Mouse (Mus musculus): ENCODE measurements around the gene Plcl2. TPM values are rescaled to one million over a fixed set of nuclear protein-coding genes. Genes with fewer than 3 reads are reported as not detected.
A peak's percentile ranks its signal among the peaks of the same experiment; 100 is the strongest.

Gene Plcl2
- 5.0 and 6.4 TPM in 2 replicates for polyA plus RNA-seq (2016; fragmentation: Nextera tagmentation; extraction: Ambion mirVana)

- H3K27me3 ChIP-seq (ENCODE audit: low read depth, poor library complexity, severe bottlenecking): peaks cover 7% of the 10 kb centered on the region
- H3K4me1 ChIP-seq: peaks cover 26% of the 10 kb centered on the region
- H3K9me3 ChIP-seq (replicated peaks): no peaks in the 10 kb centered on the region
- no peaks in the 10 kb centered on the region for H3K36me3 ChIP-seq
- peak within 1 kb of the TSS; percentile 97 for H3K27ac ChIP-seq
- WGBS: under 1% methylated on average over 90 of the region's 95 CpGs
- peak; percentile 80 for DNase-seq (ENCODE audit: low spot score)
- H3K4me3 ChIP-seq: peak within 1 kb of the TSS; percentile 93
Measured at GRCm38 (mm10) chr17:50509251-50510104, at the start of gene Plcl2. Plcl2 (plus strand) TSS chr17:50509403.

- H3K36me3 ChIP-seq: no peaks in the 10 kb centered on the region
- H3K4me1 ChIP-seq: 0 out of 2 replicates have a peak, but pooled peaks cover 3% of the 10 kb centered on the region
- no peak overlapping the region for H3K4me3 ChIP-seq
- no peak overlapping the region for H3K27ac ChIP-seq
- DNase-seq (ENCODE audit: low spot score): no peak
- H3K9me3 ChIP-seq (replicated peaks): no peaks in the 10 kb centered on the region
- 92% methylated on average over 8 of the region's 8 CpGs for WGBS
- H3K27me3 ChIP-seq (ENCODE audit: low read depth, poor library complexity, severe bottlenecking): no peaks in the 10 kb centered on the region
Measured at GRCm38 (mm10) chr17:50460301-50460700, 48.9 kb upstream of the Plcl2 start.

- Histone ChIP-seq H3K27ac (no peak overlapping the region), H3K4me3 (no peak overlapping the region), H3K4me1 (peaks cover 24% of the 10 kb centered on the region), H3K27me3 (ENCODE audit: low read depth, poor library complexity, severe bottlenecking) (no peaks in the 10 kb centered on the region), H3K9me3 (replicated peaks) (no peaks in the 10 kb centered on the region), H3K36me3 (no peaks in the 10 kb centered on the region)
- no peak for DNase-seq (ENCODE audit: low spot score)
- WGBS: 91% methylated on average over 2 of the region's 2 CpGs
Measured at GRCm38 (mm10) chr17:50467438-50467837, 41.8 kb upstream of the Plcl2 start.

GRCm38 (mm10) chr17:50469126-50469525 lies 40.1 kb upstream of the Plcl2 start:
- H3K9me3 ChIP-seq (replicated peaks): no peaks in the 10 kb centered on the region
- no peak overlapping the region for H3K4me3 ChIP-seq
- DNase-seq (ENCODE audit: low spot score): no peak
- H3K36me3 ChIP-seq: no peaks in the 10 kb centered on the region
- H3K27ac ChIP-seq: no peak overlapping the region
- no peaks in the 10 kb centered on the region for H3K27me3 ChIP-seq (ENCODE audit: low read depth, poor library complexity, severe bottlenecking)
- 89% methylated on average over 5 of the region's 5 CpGs for WGBS
- H3K4me1 ChIP-seq: peaks cover 24% of the 10 kb centered on the region

- Histone ChIP-seq H3K27me3 (ENCODE audit: low read depth, poor library complexity, severe bottlenecking) (no peaks in the 10 kb centered on the region), H3K9me3 (replicated peaks) (no peaks in the 10 kb centered on the region), H3K4me1 (peaks cover 24% of the 10 kb centered on the region), H3K4me3 (peak overlapping the region; percentile 32), H3K36me3 (no peaks in the 10 kb centered on the region), H3K27ac (peak overlapping the region; percentile 83)
- peak; percentile 39 for DNase-seq (ENCODE audit: low spot score)
- WGBS: 38% methylated on average over 13 of the region's 13 CpGs
Measured at GRCm38 (mm10) chr17:50469543-50470431, 39.4 kb upstream of the Plcl2 start.

GRCm38 (mm10) chr17:50470432-50471078 lies 38.6 kb upstream of the Plcl2 start:
- Histone ChIP-seq H3K27ac (peak overlapping the region; percentile 83), H3K9me3 (replicated peaks) (no peaks in the 10 kb centered on the region), H3K4me1 (peaks cover 24% of the 10 kb centered on the region), H3K27me3 (ENCODE audit: low read depth, poor library complexity, severe bottlenecking) (no peaks in the 10 kb centered on the region), H3K4me3 (peak overlapping the region; percentile 32), H3K36me3 (no peaks in the 10 kb centered on the region)
- 30% methylated on average over 16 of the region's 16 CpGs for WGBS
- peak; percentile 65 for DNase-seq (ENCODE audit: low spot score)

GRCm38 (mm10) chr17:50471230-50471629 lies 38.0 kb upstream of the Plcl2 start:
- peaks cover 24% of the 10 kb centered on the region for H3K4me1 ChIP-seq
- H3K4me3 ChIP-seq: no peak overlapping the region
- H3K36me3 ChIP-seq: no peaks in the 10 kb centered on the region
- 60% methylated on average over 3 of the region's 3 CpGs for WGBS
- H3K27me3 ChIP-seq (ENCODE audit: low read depth, poor library complexity, severe bottlenecking): no peaks in the 10 kb centered on the region
- peak; percentile 38 for DNase-seq (ENCODE audit: low spot score)
- no peaks in the 10 kb centered on the region for H3K9me3 ChIP-seq (replicated peaks)
- H3K27ac ChIP-seq: peak overlapping the region; percentile 83

- DNase-seq (ENCODE audit: low spot score): no peak
- Histone ChIP-seq H3K9me3 (replicated peaks) (no peaks in the 10 kb centered on the region), H3K4me1 (no peaks in the 10 kb centered on the region), H3K27ac (no peak overlapping the region), H3K4me3 (no peak overlapping the region), H3K36me3 (no peaks in the 10 kb centered on the region), H3K27me3 (ENCODE audit: low read depth, poor library complexity, severe bottlenecking) (no peaks in the 10 kb centered on the region)
- WGBS: 92% methylated on average over 4 of the region's 4 CpGs
Measured at GRCm38 (mm10) chr17:50477277-50477676, 31.9 kb upstream of the Plcl2 start.

GRCm38 (mm10) chr17:50480867-50481266 lies 28.3 kb upstream of the Plcl2 start:
- no peak overlapping the region for H3K4me3 ChIP-seq
- no peak overlapping the region for H3K27ac ChIP-seq
- H3K4me1 ChIP-seq: no peaks in the 10 kb centered on the region
- H3K36me3 ChIP-seq: no peaks in the 10 kb centered on the region
- no peaks in the 10 kb centered on the region for H3K9me3 ChIP-seq (replicated peaks)
- no peak for DNase-seq (ENCODE audit: low spot score)
- H3K27me3 ChIP-seq (ENCODE audit: low read depth, poor library complexity, severe bottlenecking): no peaks in the 10 kb centered on the region
- WGBS: 83% methylated on average over 7 of the region's 7 CpGs

- DNase-seq (ENCODE audit: low spot score): no peak
- 85% methylated on average over 7 of the region's 7 CpGs for whole genome bisulfite sequencing
- no peaks in the 10 kb centered on the region for H3K9me3 ChIP-seq (replicated peaks)
- no peaks in the 10 kb centered on the region for H3K27me3 ChIP-seq (ENCODE audit: low read depth, poor library complexity, severe bottlenecking)
- H3K27ac ChIP-seq: no peak overlapping the region
- no peak overlapping the region for H3K4me3 ChIP-seq
- no peaks in the 10 kb centered on the region for H3K36me3 ChIP-seq
- H3K4me1 ChIP-seq: no peaks in the 10 kb centered on the region
Measured at GRCm38 (mm10) chr17:50483700-50484099, 25.5 kb upstream of the Plcl2 start.

GRCm38 (mm10) chr17:50484981-50485380 lies 24.2 kb upstream of the Plcl2 start:
- 81% methylated on average over 5 of the region's 5 CpGs for WGBS
- Histone ChIP-seq H3K27me3 (ENCODE audit: low read depth, poor library complexity, severe bottlenecking) (no peaks in the 10 kb centered on the region), H3K36me3 (no peaks in the 10 kb centered on the region), H3K4me3 (no peak overlapping the region), H3K27ac (no peak overlapping the region), H3K9me3 (replicated peaks) (no peaks in the 10 kb centered on the region), H3K4me1 (no peaks in the 10 kb centered on the region)
- DNase-seq (ENCODE audit: low spot score): no peak

- no peaks in the 10 kb centered on the region for H3K36me3 ChIP-seq
- no peaks in the 10 kb centered on the region for H3K27me3 ChIP-seq (ENCODE audit: low read depth, poor library complexity, severe bottlenecking)
- no peak overlapping the region for H3K4me3 ChIP-seq
- no peaks in the 10 kb centered on the region for H3K9me3 ChIP-seq (replicated peaks)
- H3K27ac ChIP-seq: no peak overlapping the region
- whole genome bisulfite sequencing: 95% methylated on average over 1 of the region's 1 CpGs
- peaks cover 8% of the 10 kb centered on the region for H3K4me1 ChIP-seq
- DNase-seq (ENCODE audit: low spot score): no peak
Measured at GRCm38 (mm10) chr17:50487058-50487618, 22.1 kb upstream of the Plcl2 start.
